Mouse (Mus musculus) Patski (cell line): ENCODE measurements around the gene Agpat1. TPM values are rescaled to one million over a fixed set of nuclear protein-coding genes. Genes with fewer than 3 reads are reported as not detected.
A peak's percentile ranks its signal among the peaks of the same experiment; 100 is the strongest.

Source experiments
- ATAC-seq: fragments of 100-300 bp; one replicate; pipeline ENCODE4 v1.8.0; 2021
- CTCF ChIA-PET: fragments of 350-600 bp; sonication (Branson Sonifier 250); formaldehyde crosslinking; loops from one replicate; lab custom pipeline; 2022; ENCODE audit warnings: inconsistent platforms; lab: Charles Lee
- POLR2A ChIA-PET: fragments of 350-600 bp; sonication (Branson Sonifier 250); formaldehyde crosslinking; loops from one replicate; lab custom pipeline; 2022; ENCODE audit warnings: antibody characterized with exemption, inconsistent platforms; lab: Charles Lee
- DNase-seq: peaks from one replicate; pipeline ENCODE4 v3.0.0-alpha.2; 2011; ENCODE audit warnings: low read depth, low spot score
- H3K27me3 ChIP-seq: fragments of 371-371 bp; one replicate; pipeline ENCODE4 v1.5.1; 2021
- CTCF ChIP-seq: fragments of 100-300 bp; IDR thresholded peaks from one replicate; pipeline ENCODE4 v1.5.1; 2021
- in situ Hi-C: fragments of 300-500 bp; cut with MboI; formaldehyde crosslinking; loops from 3 replicates; pipeline ENCODE4 v1.11.1; 2018; ENCODE audit warnings: low pct_unique_long_range_greater_than_20kb, mixed read lengths
- polyA plus RNA-seq: library from polyadenylated mRNA; unstranded; gene quantifications from one replicate; pipeline ENCODE4 v1.2.3, GENCODE M21; 2021

The Agpat1 gene
- 128 TPM for polyA plus RNA-seq

GRCm38 (mm10) chr17:34604061-34604508, at the start of gene Agpat1:
Agpat1 (plus strand) TSS chr17:34604262.
- in situ Hi-C loops: no loop called here
- ChIA-PET CTCF (interaction anchor here (1.0 to 2.1 kb wide), 3 partner anchors 9 to 25 kb away, joined by 3 to 13 read pairs (median 4); partner anchors contain the start of gene Prrt1), POLR2A (interaction anchor here (1.5 to 5.4 kb wide), 4 partner anchors 11 to 16 kb away, joined by 4 to 28 read pairs (median 8); partner anchors contain the start of genes Gpsm3 and Pbx2)

GRCm38 (mm10) chr17:34555483-34555882, 48.6 kb upstream of the Agpat1 start:
- ChIA-PET POLR2A (no interaction called here), CTCF (interaction anchor here (1.4 to 1.7 kb wide), 2 partner anchors 10 to 30 kb away, joined by 4 to 5 read pairs; no protein-coding TSS in a partner anchor)
- in situ Hi-C loops: no loop called here
- peaks cover 20% of the 10 kb centered on the region for H3K27me3 ChIP-seq
- peak; percentile 91 for TF ChIP-seq CTCF
- peak; percentile 66 for ATAC-seq
- DNase-seq: no peak

More at GRCm38 (mm10) chr17:34604061-34604508, at the start of gene Agpat1:
- H3K27me3 ChIP-seq: no peaks in the 10 kb centered on the region
- ATAC-seq: peak; percentile 67
- DNase-seq: no peak
- TF ChIP-seq CTCF: no peak

GRCm38 (mm10) chr17:34556406-34556805, 47.7 kb upstream of the Agpat1 start:
- ATAC-seq (no peak), DNase-seq (no peak)
- ChIA-PET CTCF (interaction anchor here (1.7 kb wide), 1 partner anchor 29 kb away, joined by 5 read pairs; no protein-coding TSS in a partner anchor), POLR2A (interaction anchor here (0.8 kb wide), 1 partner anchor 35 kb away, joined by 3 read pairs; the partner anchor contains the start of gene Pbx2)
- no peak for TF ChIP-seq CTCF
- peaks cover 16% of the 10 kb centered on the region for H3K27me3 ChIP-seq
- in situ Hi-C loops: no loop called here

GRCm38 (mm10) chr17:34557411-34557810, 46.7 kb upstream of the Agpat1 start:
- no peak for TF ChIP-seq CTCF
- in situ Hi-C loops: no loop called here
- CTCF ChIA-PET: no interaction called here
- peaks cover 9% of the 10 kb centered on the region for H3K27me3 ChIP-seq
- POLR2A ChIA-PET: no interaction called here
- ATAC-seq (no peak), DNase-seq (no peak)

- CTCF ChIA-PET: no interaction called here
- DNase-seq: no peak
- ATAC-seq: no peak
- H3K27me3 ChIP-seq: peaks cover 9% of the 10 kb centered on the region
- no peak for TF ChIP-seq CTCF
- in situ Hi-C loops: no loop called here
- POLR2A ChIA-PET: no interaction called here
These were observed 44.9 kb upstream of the Agpat1 start for GRCm38 (mm10) chr17:34559116-34559515.

GRCm38 (mm10) chr17:34559895-34560294, 44.2 kb upstream of the Agpat1 start:
- DNase-seq (no peak), ATAC-seq (no peak)
- H3K27me3 ChIP-seq: peaks cover 12% of the 10 kb centered on the region
- in situ Hi-C loops: no loop called here
- TF ChIP-seq CTCF: no peak
- ChIA-PET CTCF (no interaction called here), POLR2A (no interaction called here)

- in situ Hi-C loops: no loop called here
- DNase-seq (no peak), ATAC-seq (no peak)
- CTCF ChIA-PET: no interaction called here
- TF ChIP-seq CTCF: no peak
- peaks cover 17% of the 10 kb centered on the region for H3K27me3 ChIP-seq
- POLR2A ChIA-PET: no interaction called here
These were observed 43.6 kb upstream of the Agpat1 start for GRCm38 (mm10) chr17:34560438-34560837.

GRCm38 (mm10) chr17:34561200-34561599, 42.9 kb upstream of the Agpat1 start:
- in situ Hi-C loops: no loop called here

GRCm38 (mm10) chr17:34562595-34562994, 41.5 kb upstream of the Agpat1 start:
- ATAC-seq (no peak), DNase-seq (no peak)
- H3K27me3 ChIP-seq: peaks cover 28% of the 10 kb centered on the region
- TF ChIP-seq CTCF: no peak
- in situ Hi-C loops: no loop called here
- POLR2A ChIA-PET: no interaction called here
- CTCF ChIA-PET: interaction anchor here (0.7 kb wide), 1 partner anchor 20 kb away, joined by 3 read pairs; no protein-coding TSS in a partner anchor

More at GRCm38 (mm10) chr17:34561200-34561599, 42.9 kb upstream of the Agpat1 start:
- no peak for TF ChIP-seq CTCF
- POLR2A ChIA-PET: no interaction called here
- CTCF ChIA-PET: no interaction called here
- H3K27me3 ChIP-seq: peaks cover 23% of the 10 kb centered on the region
- DNase-seq (no peak), ATAC-seq (no peak)

- ChIA-PET CTCF (no interaction called here), POLR2A (no interaction called here)
- no peak for DNase-seq
- H3K27me3 ChIP-seq: peaks cover 35% of the 10 kb centered on the region
- no peak for TF ChIP-seq CTCF
- in situ Hi-C loops: no loop called here
- no peak for ATAC-seq
These were observed 40.7 kb upstream of the Agpat1 start for GRCm38 (mm10) chr17:34563354-34563753.

- TF ChIP-seq CTCF: no peak
- POLR2A ChIA-PET: interaction anchor here (0.7 kb wide), 1 partner anchor 652 kb away, joined by 5 read pairs; no protein-coding TSS in a partner anchor
These were observed 40.0 kb upstream of the Agpat1 start, which contains the start of gene Notch4 for GRCm38 (mm10) chr17:34564003-34564421. Notch4 (plus strand) TSS chr17:34564268.

More at GRCm38 (mm10) chr17:34564003-34564421, 40.0 kb upstream of the Agpat1 start, which contains the start of gene Notch4:
- CTCF ChIA-PET: no interaction called here
- ATAC-seq (no peak), DNase-seq (no peak)
- in situ Hi-C loops: no loop called here
- H3K27me3 ChIP-seq: peaks cover 40% of the 10 kb centered on the region
